Comparison of ENCODE assay signal across 8 mouse cellular contexts in genomic region chr10:61657985-61658384, GRCm38 (mm10). TPM values are rescaled to one million over a fixed set of nuclear protein-coding genes. Genes with fewer than 3 reads are reported as not detected.
DNase-seq lines count a peak whose midpoint lies in the region; ATAC-seq lines count a peak whose summit lies in the region.

No protein-coding gene starts in this region.

- 25% methylated on average over 4 of the region's 4 CpGs for WGBS in heart, embryonic 12.5 days

- DNase-seq in heart, postnatal 36 days: peak; percentile 43 to 51
- DNase-seq in CD4-positive helper T cell, adult 2 months (ENCODE audit: low read depth, low spot score): peak; percentile 68
- peak; percentile 66 for DNase-seq in R1 (ENCODE audit: low read depth, low spot score)
- DNase-seq in left cerebral cortex, adult 11 months (ENCODE audit: low spot score): no peak
- DNase-seq in right cerebral cortex, postnatal 10 days (ENCODE audit: low spot score in 2 of 2): no peak

- H3K4me2 ChIP-seq in heart, embryonic 12.5 days: no peak overlapping the region

- H3K4me3 ChIP-seq in heart, embryonic 12.5 days: no peak overlapping the region

- no peaks in the 10 kb centered on the region for H3K9me3 ChIP-seq in heart, embryonic 12.5 days (replicated peaks)

- no peaks in the 10 kb centered on the region for H3K27me3 ChIP-seq in heart, embryonic 12.5 days (replicated peaks)

- intact Hi-C loops in heart, postnatal 36 days (cut with DNase I): loop anchor here (1.0 to 10.0 kb wide), 4 partner anchors 52 to 313 kb away; no protein-coding TSS in a partner anchor

- H3K27ac ChIP-seq in heart, embryonic 12.5 days (ENCODE audit: poor library complexity, severe bottlenecking): no peak overlapping the region

- peaks cover 45% of the 10 kb centered on the region for H3K36me3 ChIP-seq in heart, embryonic 12.5 days

- peaks cover 8% of the 10 kb centered on the region for H3K4me1 ChIP-seq in heart, embryonic 12.5 days (replicated peaks)

- no peak overlapping the region for H3K9ac ChIP-seq in heart, embryonic 12.5 days

- no peak for ATAC-seq in heart, embryonic 12.5 days (ENCODE audit: insufficient number of reproducible peaks, low FRiP score)
- peak; percentile 30 to 46; a peak in 1 of 4 replicates for ATAC-seq in hematopoietic stem cell, adult 5-6 weeks (replicated peaks in 1 of 2; ENCODE audit: insufficient read depth in 1 of 2, low FRiP score in 2 of 2, low TSS enrichment in 1 of 2, low read depth in 1 of 2, poor library complexity in 2 of 2, severe bottlenecking in 2 of 2)
- ATAC-seq in megakaryocyte, adult 5-6 weeks (ENCODE audit: poor library complexity, severe bottlenecking): peak; percentile 90

RNA-seq across cellular contexts. Expression of gene Ppa1, which starts 9.6 kb away (rescaled TPM):
- 10 to 100 TPM; 65.3 to 70.5 TPM for total RNA-seq in heart, postnatal 36 days (2021)
- polyA plus RNA-seq in heart, embryonic 12.5 days (2016; fragmentation: Nextera tagmentation; extraction: Ambion mirVana): 130 and 132 TPM in 2 replicates
- total RNA-seq in hematopoietic stem cell, adult 5-6 weeks (2017): 136 and 165 TPM in 2 replicates
- 14.1 and 27.8 TPM in 2 replicates for total RNA-seq in megakaryocyte, adult 5-6 weeks (2015)
- 30.9 and 31.3 TPM in 2 replicates for total RNA-seq in megakaryocyte, adult 5-6 weeks (2017)

RNA-seq across cellular contexts. Expression of gene Sar1a, which starts 22.1 kb away (rescaled TPM):
- total RNA-seq in heart, postnatal 36 days (2021): 100 to 1,000 TPM; 164 to 177 TPM
- 172 and 179 TPM in 2 replicates for polyA plus RNA-seq in heart, embryonic 12.5 days (2016; fragmentation: Nextera tagmentation; extraction: Ambion mirVana)
- 112 and 151 TPM in 2 replicates for total RNA-seq in hematopoietic stem cell, adult 5-6 weeks (2017)
- total RNA-seq in megakaryocyte, adult 5-6 weeks (2015): 71.2 and 73.2 TPM in 2 replicates
- 74.8 and 86.9 TPM in 2 replicates for total RNA-seq in megakaryocyte, adult 5-6 weeks (2017)

RNA-seq across cellular contexts. Expression of gene Tysnd1, which starts 37.3 kb away (rescaled TPM):
- total RNA-seq in heart, postnatal 36 days (2021): 10 to 100 TPM; 22.8 to 23.3 TPM
- polyA plus RNA-seq in heart, embryonic 12.5 days (2016; fragmentation: Nextera tagmentation; extraction: Ambion mirVana): 31.0 and 32.1 TPM in 2 replicates
- total RNA-seq in hematopoietic stem cell, adult 5-6 weeks (2017): 14.5 and 15.8 TPM in 2 replicates
- 11.4 and 12.9 TPM in 2 replicates for total RNA-seq in megakaryocyte, adult 5-6 weeks (2015)
- total RNA-seq in megakaryocyte, adult 5-6 weeks (2017): 8.2 and 13.1 TPM in 2 replicates

RNA-seq across cellular contexts. Expression of gene Aifm2, which starts 57.1 kb away (rescaled TPM):
- total RNA-seq in heart, postnatal 36 days (2021): 10 to 100 TPM; 30.5 to 32.9 TPM
- 20.8 and 22.7 TPM in 2 replicates for polyA plus RNA-seq in heart, embryonic 12.5 days (2016; fragmentation: Nextera tagmentation; extraction: Ambion mirVana)
- 3.8 and 8.1 TPM in 2 replicates for total RNA-seq in hematopoietic stem cell, adult 5-6 weeks (2017)
- 3.9 and 5.9 TPM in 2 replicates for total RNA-seq in megakaryocyte, adult 5-6 weeks (2015)
- 15.7 and 19.1 TPM in 2 replicates for total RNA-seq in megakaryocyte, adult 5-6 weeks (2017)

Comparison
In these comparisons a context has a peak if more than half of its experiments do, and no peak if none do; other contexts are left out.
1. DNase-seq: peak in heart, postnatal 36 days (2 of 2), CD4-positive helper T cell, adult 2 months (single experiment) and R1 (single experiment); none in left cerebral cortex, adult 11 months (single experiment) and right cerebral cortex, postnatal 10 days (0 of 2).